Mouse (Mus musculus) olfactory bulb, adult 2 months (tissue): Measurements from ENCODE around the gene Rnf141. TPM values are rescaled to one million over a fixed set of nuclear protein-coding genes. Genes with fewer than 3 reads are reported as not detected.

Experiments
- H3K27ac ChIP-seq: fragments of 200-500 bp; 2 replicates; pipeline ENCODE4 v1.5.1; 2012; ENCODE audit warnings: low read depth, low read length; ENCODE audit not compliant: insufficient read depth
- H3K4me1 ChIP-seq: fragments of 200-500 bp; 2 replicates; pipeline ENCODE4 v1.6.1; 2012; ENCODE audit warnings: low read length; ENCODE audit not compliant: control insufficient read depth, insufficient read depth
- H3K4me3 ChIP-seq: fragments of 200-500 bp; 2 replicates; pipeline ENCODE4 v1.5.1; 2012; ENCODE audit warnings: mild to moderate bottlenecking, low read depth, low read length, moderate library complexity; ENCODE audit not compliant: insufficient read depth
- CTCF ChIP-seq: fragments of 200-500 bp; IDR thresholded peaks from 2 replicates; pipeline ENCODE4 v1.5.1; 2012; ENCODE audit warnings: low read depth, mild to moderate bottlenecking, low read length, moderate library complexity; ENCODE audit not compliant: insufficient read depth
- POLR2A ChIP-seq: fragments of 200-500 bp; IDR thresholded peaks from 2 replicates; pipeline ENCODE4 v1.6.1; 2012; ENCODE audit warnings: mild to moderate bottlenecking, low read depth, low read length, moderate library complexity; ENCODE audit not compliant: insufficient read depth
- WGBS: fragments of 180-500 bp; shearing (Covaris S2); methylation state at CpG from one replicate; pipeline ENCODE4 v1.1.7; 2018; 5-methylcytosine and 5-hydroxymethylcytosine counted together
- polyA plus RNA-seq: library from polyadenylated mRNA; stranded (reverse); fragments of >200 nt; gene quantifications from 2 replicates; pipeline ENCODE4 v1.2.4, GENCODE M21; 2012; ENCODE audit warnings: low replicate concordance; ENCODE audit not compliant: missing spikeins, insufficient read depth, insufficient read length

The Rnf141 gene
- polyA plus RNA-seq, 1 experiment: not detected

- H3K27ac ChIP-seq: peak overlapping the region; percentile 93
- WGBS: 52% methylated on average over 5 of the region's 5 CpGs
- no peak overlapping the region for H3K4me3 ChIP-seq
- H3K4me1 ChIP-seq: peaks cover 11% of the 10 kb centered on the region
- TF ChIP-seq POLR2A (no peak), CTCF (no peak)
Observed at GRCm38 (mm10) chr7:110821068-110821467, 23.2 kb downstream of the Rnf141 start.

- Histone ChIP-seq H3K4me3 (no peak overlapping the region), H3K27ac (no peak overlapping the region), H3K4me1 (peaks cover 11% of the 10 kb centered on the region)
- TF ChIP-seq POLR2A (no peak), CTCF (no peak)
- 87% methylated on average over 11 of the region's 11 CpGs for WGBS
Observed at GRCm38 (mm10) chr7:110818787-110819350, 25.4 kb downstream of the Rnf141 start.

- TF ChIP-seq CTCF (no peak), POLR2A (no peak)
- H3K4me1 ChIP-seq: peaks cover 12% of the 10 kb centered on the region
- H3K4me3 ChIP-seq: no peak overlapping the region
- WGBS: 67% methylated on average over 6 of the region's 6 CpGs
- H3K27ac ChIP-seq: no peak overlapping the region
Observed at GRCm38 (mm10) chr7:110818206-110818605, 26.1 kb downstream of the Rnf141 start.

- 73% methylated on average over 5 of the region's 5 CpGs for WGBS
- H3K4me1 ChIP-seq: peaks cover 12% of the 10 kb centered on the region
- no peak overlapping the region for H3K4me3 ChIP-seq
- no peak overlapping the region for H3K27ac ChIP-seq
- no peak for TF ChIP-seq POLR2A
- TF ChIP-seq CTCF: no peak
Observed at GRCm38 (mm10) chr7:110816037-110816436, 28.2 kb downstream of the Rnf141 start.

GRCm38 (mm10) chr7:110813983-110814382 is 30.3 kb downstream of the Rnf141 start:
- H3K4me3 ChIP-seq: no peak overlapping the region

GRCm38 (mm10) chr7:110811529-110811928 is 32.7 kb downstream of the Rnf141 start:
- no peak overlapping the region for H3K4me3 ChIP-seq
- no peak for TF ChIP-seq CTCF
- TF ChIP-seq POLR2A: no peak
- 77% methylated on average over 5 of the region's 5 CpGs for WGBS
- no peak overlapping the region for H3K27ac ChIP-seq
- peaks cover 35% of the 10 kb centered on the region for H3K4me1 ChIP-seq

More at GRCm38 (mm10) chr7:110813983-110814382, 30.3 kb downstream of the Rnf141 start:
- WGBS: 53% methylated on average over 1 of the region's 1 CpGs
- Histone ChIP-seq H3K4me1 (peaks cover 31% of the 10 kb centered on the region), H3K27ac (no peak overlapping the region)
- TF ChIP-seq POLR2A (no peak), CTCF (no peak)

GRCm38 (mm10) chr7:110810995-110811394 is 33.3 kb downstream of the Rnf141 start:
- H3K4me1 ChIP-seq: peaks cover 35% of the 10 kb centered on the region
- no peak for TF ChIP-seq CTCF
- TF ChIP-seq POLR2A: no peak
- H3K27ac ChIP-seq: peak overlapping the region; percentile 18; the same call in 1 of the 2 replicates
- 66% methylated on average over 8 of the region's 8 CpGs for WGBS
- H3K4me3 ChIP-seq: no peak overlapping the region

GRCm38 (mm10) chr7:110809585-110810557 is 34.4 kb downstream of the Rnf141 start:
- TF ChIP-seq POLR2A (no peak), CTCF (no peak)
- peak overlapping the region; percentile 63 for H3K27ac ChIP-seq
- 74% methylated on average over 18 of the region's 18 CpGs for WGBS
- H3K4me3 ChIP-seq: no peak overlapping the region
- H3K4me1 ChIP-seq: peaks cover 40% of the 10 kb centered on the region

GRCm38 (mm10) chr7:110808962-110809361 is 35.3 kb downstream of the Rnf141 start:
- Histone ChIP-seq H3K4me1 (peaks cover 46% of the 10 kb centered on the region), H3K27ac (peak overlapping the region; percentile 63), H3K4me3 (no peak overlapping the region)
- WGBS: 17% methylated on average over 3 of the region's 3 CpGs
- TF ChIP-seq POLR2A: no peak
- TF ChIP-seq CTCF: no peak
